Mouse (Mus musculus) intestine, postnatal 0 days (tissue): ENCODE results near the gene Nfasc. TPM values are rescaled to one million over a fixed set of nuclear protein-coding genes. Genes with fewer than 3 reads are reported as not detected.

Source experiments
- ATAC-seq: fragments of 200-750 bp; cut with Nextera tagmentation; 2 replicates; pipeline ENCODE4 v1.8.0; 2017; ENCODE audit warnings: mild to moderate bottlenecking, moderate TSS enrichment, moderate library complexity
- H3K27ac ChIP-seq: fragments of 300-500 bp; sonication (generic); 2 replicates; pipeline ENCODE4 v1.5.1; 2014; ENCODE audit warnings: mild to moderate bottlenecking, low read depth, low read length, moderate library complexity
- H3K27me3 ChIP-seq: fragments of 300-500 bp; sonication (generic); replicated peaks from 2 replicates; pipeline ENCODE4 v1.6.1; 2014; ENCODE audit warnings: low read length, mixed read lengths; ENCODE audit not compliant: control insufficient read depth, insufficient read depth
- H3K36me3 ChIP-seq: fragments of 300-500 bp; sonication (generic); 2 replicates; pipeline ENCODE4 v1.6.1; 2014; ENCODE audit warnings: mild to moderate bottlenecking, moderate library complexity; ENCODE audit not compliant: control insufficient read depth, insufficient read depth
- H3K4me1 ChIP-seq: fragments of 300-500 bp; sonication (generic); replicated peaks from 2 replicates; pipeline ENCODE4 v1.6.1; 2014; ENCODE audit warnings: antibody characterized with exemption, low read length, mixed read lengths; ENCODE audit not compliant: control insufficient read depth, insufficient read depth
- H3K4me2 ChIP-seq: fragments of 300-500 bp; sonication (generic); replicated peaks from 2 replicates; pipeline ENCODE4 v1.6.1; 2014; ENCODE audit warnings: low read depth, mild to moderate bottlenecking, moderate library complexity
- H3K4me3 ChIP-seq: fragments of 300-500 bp; sonication (generic); 2 replicates; pipeline ENCODE4 v1.5.1; 2014; ENCODE audit warnings: low read depth, low read length
- H3K9ac ChIP-seq: fragments of 300-500 bp; sonication (generic); 2 replicates; pipeline ENCODE4 v1.6.1; 2014; ENCODE audit warnings: mild to moderate bottlenecking, low read depth, low read length
- H3K9me3 ChIP-seq: fragments of 300-500 bp; sonication (generic); 2 replicates; pipeline ENCODE4 v1.6.1; 2016; ENCODE audit warnings: mixed run types; ENCODE audit not compliant: control insufficient read depth
- CTCF ChIP-seq: sonication (generic); IDR thresholded peaks from 2 replicates; pipeline ENCODE4 v1.5.1; 2016; ENCODE audit warnings: low read depth, mild to moderate bottlenecking, control low read depth, antibody characterized with exemption, moderate library complexity
- WGBS: fragments of 180-500 bp; shearing (Covaris S2); extraction: QIAGEN DNeasy Blood & Tissue Kit; methylation state at CpG from one replicate; pipeline ENCODE4 v1.1.7; 2014; 5-methylcytosine and 5-hydroxymethylcytosine counted together
- polyA plus RNA-seq: library from polyadenylated mRNA; unstranded; fragments of >200 nt; fragmentation: Nextera tagmentation; extraction: Ambion mirVana; gene quantifications from 2 replicates; pipeline ENCODE4 v1.2.1, GENCODE M21; 2015

Nfasc gene
- polyA plus RNA-seq, 1 experiment from 2014 or later = 0.83 TPM

- H3K9ac ChIP-seq = no peak overlapping the region
- no peak for ATAC-seq
- H3K4me3 ChIP-seq = no peak overlapping the region
- H3K27ac ChIP-seq = no peak overlapping the region
- no peaks in the 10 kb centered on the region for H3K36me3 ChIP-seq
- no peak overlapping the region for H3K4me2 ChIP-seq
- H3K4me1 ChIP-seq = no peaks in the 10 kb centered on the region
- H3K9me3 ChIP-seq = no peaks in the 10 kb centered on the region
- no peaks in the 10 kb centered on the region for H3K27me3 ChIP-seq
- 39% methylated on average over 8 of the region's 8 CpGs for WGBS
- no peak for TF ChIP-seq CTCF
Measured at GRCm38 (mm10) chr1:132602161-132602560, 139.4 kb downstream of the Nfasc start.

- WGBS = 91% methylated on average over 5 of the region's 5 CpGs
Measured at GRCm38 (mm10) chr1:132598024-132598423, 143.6 kb downstream of the Nfasc start.

GRCm38 (mm10) chr1:132595741-132596140 is 145.9 kb downstream of the Nfasc start:
- Histone ChIP-seq H3K4me2 (no peak overlapping the region), H3K4me3 (no peak overlapping the region), H3K4me1 (no peaks in the 10 kb centered on the region), H3K27ac (no peak overlapping the region), H3K9ac (no peak overlapping the region), H3K9me3 (no peaks in the 10 kb centered on the region), H3K27me3 (no peaks in the 10 kb centered on the region), H3K36me3 (no peaks in the 10 kb centered on the region)
- no peak for ATAC-seq
- 36% methylated on average over 6 of the region's 6 CpGs for WGBS
- no peak for TF ChIP-seq CTCF

More at GRCm38 (mm10) chr1:132598024-132598423, 143.6 kb downstream of the Nfasc start:
- H3K4me1 ChIP-seq = no peaks in the 10 kb centered on the region
- no peak for TF ChIP-seq CTCF
- no peaks in the 10 kb centered on the region for H3K27me3 ChIP-seq
- ATAC-seq = no peak
- no peaks in the 10 kb centered on the region for H3K9me3 ChIP-seq
- no peaks in the 10 kb centered on the region for H3K36me3 ChIP-seq
- no peak overlapping the region for H3K27ac ChIP-seq
- no peak overlapping the region for H3K4me2 ChIP-seq
- no peak overlapping the region for H3K9ac ChIP-seq
- H3K4me3 ChIP-seq = no peak overlapping the region

GRCm38 (mm10) chr1:132594587-132594986 is 147.0 kb downstream of the Nfasc start:
- H3K36me3 ChIP-seq = no peaks in the 10 kb centered on the region
- no peak overlapping the region for H3K27ac ChIP-seq
- no peaks in the 10 kb centered on the region for H3K4me1 ChIP-seq
- no peak overlapping the region for H3K9ac ChIP-seq
- TF ChIP-seq CTCF = peak; percentile 97
- 15% methylated on average over 4 of the region's 4 CpGs for WGBS
- no peaks in the 10 kb centered on the region for H3K9me3 ChIP-seq
- no peak overlapping the region for H3K4me3 ChIP-seq
- ATAC-seq = no peak
- H3K27me3 ChIP-seq = no peaks in the 10 kb centered on the region
- no peak overlapping the region for H3K4me2 ChIP-seq

GRCm38 (mm10) chr1:132592145-132592544 is 149.5 kb downstream of the Nfasc start:
- H3K4me2 ChIP-seq = no peak overlapping the region
- no peak for TF ChIP-seq CTCF
- no peak overlapping the region for H3K27ac ChIP-seq
- no peak overlapping the region for H3K9ac ChIP-seq
- no peak overlapping the region for H3K4me3 ChIP-seq
- ATAC-seq = no peak
- H3K9me3 ChIP-seq = no peaks in the 10 kb centered on the region
- no peaks in the 10 kb centered on the region for H3K27me3 ChIP-seq
- H3K36me3 ChIP-seq = no peaks in the 10 kb centered on the region
- no peaks in the 10 kb centered on the region for H3K4me1 ChIP-seq
- WGBS = 81% methylated on average over 5 of the region's 5 CpGs

GRCm38 (mm10) chr1:132591399-132591930 is 150.1 kb downstream of the Nfasc start:
- H3K9me3 ChIP-seq = no peaks in the 10 kb centered on the region
- no peaks in the 10 kb centered on the region for H3K36me3 ChIP-seq
- H3K4me2 ChIP-seq = no peak overlapping the region
- H3K9ac ChIP-seq = no peak overlapping the region
- no peaks in the 10 kb centered on the region for H3K4me1 ChIP-seq
- TF ChIP-seq CTCF = no peak
- H3K4me3 ChIP-seq = no peak overlapping the region
- ATAC-seq = no peak
- 83% methylated on average over 11 of the region's 11 CpGs for WGBS
- H3K27ac ChIP-seq = no peak overlapping the region
- H3K27me3 ChIP-seq = no peaks in the 10 kb centered on the region
